Mouse (Mus musculus) limb, embryonic 12.5 days (tissue): ENCODE results near the gene Suclg2. TPM values are rescaled to one million over a fixed set of nuclear protein-coding genes. Genes with fewer than 3 reads are reported as not detected.

Source experiments
- ATAC-seq: fragments of 200-750 bp; cut with Nextera tagmentation; 2 replicates; pipeline ENCODE4 v1.8.0; 2017; ENCODE audit warnings: low read depth, moderate TSS enrichment; ENCODE audit not compliant: insufficient number of reproducible peaks, insufficient read depth, low FRiP score, low TSS enrichment
- H3K27ac ChIP-seq: fragments of 300-500 bp; sonication (generic); 2 replicates; pipeline ENCODE4 v1.5.1; 2016; ENCODE audit warnings: mild to moderate bottlenecking, moderate library complexity
- H3K27me3 ChIP-seq: fragments of 300-500 bp; sonication (generic); 2 replicates; pipeline ENCODE4 v1.6.1; 2016; ENCODE audit warnings: mild to moderate bottlenecking, moderate library complexity
- H3K36me3 ChIP-seq: fragments of 300-500 bp; sonication (generic); 2 replicates; pipeline ENCODE4 v1.6.1; 2016; ENCODE audit warnings: mild to moderate bottlenecking, moderate library complexity
- H3K4me1 ChIP-seq: fragments of 300-500 bp; sonication (generic); replicated peaks from 2 replicates; pipeline ENCODE4 v1.6.1; 2016
- H3K4me2 ChIP-seq: fragments of 300-500 bp; sonication (generic); 2 replicates; pipeline ENCODE4 v1.6.1; 2016; ENCODE audit warnings: mild to moderate bottlenecking, moderate library complexity
- H3K4me3 ChIP-seq: fragments of 300-500 bp; sonication (generic); replicated peaks from 2 replicates; pipeline ENCODE4 v1.5.1; 2016; ENCODE audit warnings: mild to moderate bottlenecking
- H3K9ac ChIP-seq: fragments of 300-500 bp; sonication (generic); replicated peaks from 2 replicates; pipeline ENCODE4 v1.6.1; 2016; ENCODE audit warnings: mild to moderate bottlenecking, moderate library complexity
- H3K9me3 ChIP-seq: fragments of 300-500 bp; sonication (generic); 2 replicates; pipeline ENCODE4 v1.6.1; 2016; ENCODE audit warnings: mild to moderate bottlenecking, moderate library complexity
- WGBS: fragments of 180-500 bp; shearing (Covaris S2); methylation state at CpG from one replicate; pipeline ENCODE4 v1.1.7; 2016; 5-methylcytosine and 5-hydroxymethylcytosine counted together
- polyA plus RNA-seq: library from polyadenylated mRNA; unstranded; fragments of >200 nt; fragmentation: Nextera tagmentation; extraction: Ambion mirVana; gene quantifications from 2 replicates; pipeline ENCODE4 v1.2.1, GENCODE M21; 2016

The Suclg2 gene
- polyA plus RNA-seq, 1 experiment from 2014 or later = 51.4 TPM

GRCm38 (mm10) chr6:95459372-95459771 lies 259.2 kb downstream of the Suclg2 start:
- Histone ChIP-seq H3K36me3 (no peaks in the 10 kb centered on the region), H3K4me1 (no peaks in the 10 kb centered on the region; the same call in 1 of the 2 replicates), H3K4me3 (no peak overlapping the region), H3K27ac (no peak overlapping the region), H3K27me3 (no peaks in the 10 kb centered on the region), H3K9me3 (no peaks in the 10 kb centered on the region), H3K4me2 (no peak overlapping the region), H3K9ac (no peak overlapping the region)
- ATAC-seq = no peak
- 29% methylated on average over 3 of the region's 3 CpGs for WGBS

- WGBS = 80% methylated on average over 2 of the region's 2 CpGs
These were observed 272.4 kb downstream of the Suclg2 start for GRCm38 (mm10) chr6:95446151-95446550.

GRCm38 (mm10) chr6:95445036-95445435 lies 273.6 kb downstream of the Suclg2 start:
- 72% methylated on average over 4 of the region's 4 CpGs for WGBS
- ATAC-seq = no peak
- no peaks in the 10 kb centered on the region for H3K36me3 ChIP-seq
- H3K27ac ChIP-seq = no peak overlapping the region
- H3K9ac ChIP-seq = no peak overlapping the region
- no peak overlapping the region for H3K4me2 ChIP-seq
- no peaks in the 10 kb centered on the region for H3K9me3 ChIP-seq
- H3K27me3 ChIP-seq = no peaks in the 10 kb centered on the region
- no peaks in the 10 kb centered on the region for H3K4me1 ChIP-seq
- no peak overlapping the region for H3K4me3 ChIP-seq

More at GRCm38 (mm10) chr6:95446151-95446550, 272.4 kb downstream of the Suclg2 start:
- no peak overlapping the region for H3K4me3 ChIP-seq
- H3K27ac ChIP-seq = no peak overlapping the region
- no peaks in the 10 kb centered on the region for H3K27me3 ChIP-seq
- no peak overlapping the region for H3K9ac ChIP-seq
- no peak overlapping the region for H3K4me2 ChIP-seq
- no peaks in the 10 kb centered on the region for H3K36me3 ChIP-seq
- H3K4me1 ChIP-seq = no peaks in the 10 kb centered on the region
- ATAC-seq = no peak
- no peaks in the 10 kb centered on the region for H3K9me3 ChIP-seq
